In genomic region chr13:23525901-23526300, GRCm38 (mm10) we compare ENCODE assay signal across 8 mouse cellular contexts. TPM values are rescaled to one million over a fixed set of nuclear protein-coding genes. Genes with fewer than 3 reads are reported as not detected.
A peak's percentile ranks its signal among the peaks of the same experiment; 100 is the strongest.
DNase-seq lines count a peak whose midpoint lies in the region; ATAC-seq and TF ChIP-seq lines count a peak whose summit lies in the region.

No protein-coding gene starts in this region.

- no peaks in the 10 kb centered on the region for H3K27me3 ChIP-seq in hindbrain, embryonic 14.5 days (ENCODE audit: control insufficient read depth, insufficient read depth, low read length)
- no peaks in the 10 kb centered on the region for H3K27me3 ChIP-seq in midbrain, postnatal 0 days (ENCODE audit: insufficient read depth, low read length)

- no peak for ATAC-seq in hindbrain, embryonic 14.5 days (ENCODE audit: low FRiP score)
- no peak for ATAC-seq in midbrain, postnatal 0 days (ENCODE audit: low FRiP score)

- WGBS in hindbrain, embryonic 14.5 days, result 2% methylated on average over 10 of the region's 10 CpGs
- 2% methylated on average over 10 of the region's 10 CpGs for WGBS in midbrain, postnatal 0 days

- no peak overlapping the region for H3K9ac ChIP-seq in hindbrain, embryonic 14.5 days
- H3K9ac ChIP-seq in midbrain, postnatal 0 days (replicated peaks; ENCODE audit: low read length, poor library complexity, severe bottlenecking), result no peak overlapping the region

- intact Hi-C loops in left cerebral cortex, adult 2 months (cut with DNase I), result loop anchor here (1.0 kb wide), 1 partner anchor 8 kb away; no protein-coding TSS in a partner anchor
- intact Hi-C loops in left cerebral cortex, postnatal 4 days (cut with DNase I), result loop anchor here (5.0 kb wide), 1 partner anchor 1499 kb away; no protein-coding TSS in a partner anchor
- intact Hi-C loops in left cerebral cortex, postnatal 36 days (cut with DNase I), result no loop called here

- no peak for DNase-seq in left cerebral cortex, adult 2 months (ENCODE audit: extremely low spot score in 1 of 2, low spot score in 2 of 2)
- no peak for DNase-seq in left cerebral cortex, postnatal 4 days
- peak; percentile 59 for DNase-seq in hindbrain, embryonic 14.5 days (ENCODE audit: low spot score)
- DNase-seq in midbrain, postnatal 0 days (ENCODE audit: low spot score), result no peak
- DNase-seq in adrenal gland, adult 8-10 months, result no peak
- no peak for DNase-seq in right cerebral cortex, postnatal 14 days
- DNase-seq in left cerebral cortex, postnatal 36 days (ENCODE audit: low spot score in 2 of 2), result no peak

- H3K27ac ChIP-seq in left cerebral cortex, adult 2 months, result no peak overlapping the region
- H3K27ac ChIP-seq in bone marrow macrophage, adult 2 months (ENCODE audit: insufficient read depth, low read depth, low read length), result no peak overlapping the region
- no peak overlapping the region for H3K27ac ChIP-seq in hindbrain, embryonic 14.5 days
- H3K27ac ChIP-seq in midbrain, postnatal 0 days (ENCODE audit: low read depth, low read length), result no peak overlapping the region

- peak overlapping the region; percentile 63 for H3K4me2 ChIP-seq in hindbrain, embryonic 14.5 days (replicated peaks)
- peak overlapping the region; percentile 54 for H3K4me2 ChIP-seq in midbrain, postnatal 0 days (ENCODE audit: low read depth, low read length, poor library complexity, severe bottlenecking)

- peak overlapping the region; percentile 38 for H3K4me3 ChIP-seq in left cerebral cortex, adult 2 months
- peak overlapping the region; percentile 44 for H3K4me3 ChIP-seq in bone marrow macrophage, adult 2 months (ENCODE audit: insufficient read depth, low read length)
- peak overlapping the region; percentile 44 for H3K4me3 ChIP-seq in hindbrain, embryonic 14.5 days (replicated peaks; ENCODE audit: low read length)
- H3K4me3 ChIP-seq in midbrain, postnatal 0 days (ENCODE audit: low read depth, low read length), result peak overlapping the region; percentile 41

- TF ChIP-seq POLR2A in bone marrow macrophage, adult 2 months (IDR thresholded peaks at IDR 0.05; ENCODE audit: borderline replicate concordance, low read depth, low read length), result no peak

- no peaks in the 10 kb centered on the region for H3K36me3 ChIP-seq in hindbrain, embryonic 14.5 days (replicated peaks; ENCODE audit: control insufficient read depth, insufficient read depth)
- H3K36me3 ChIP-seq in midbrain, postnatal 0 days (ENCODE audit: insufficient read depth, low read length), result no peaks in the 10 kb centered on the region

- TF ChIP-seq CTCF in left cerebral cortex, adult 2 months (IDR thresholded peaks at IDR 0.05), result no peak
- TF ChIP-seq CTCF in bone marrow macrophage, adult 2 months (IDR thresholded peaks at IDR 0.05; ENCODE audit: low read depth, low read length), result no peak
- no peak for TF ChIP-seq CTCF in midbrain, postnatal 0 days (IDR thresholded peaks at IDR 0.05)

- H3K9me3 ChIP-seq in hindbrain, embryonic 14.5 days (ENCODE audit: control insufficient read depth, low read length), result no peaks in the 10 kb centered on the region
- no peaks in the 10 kb centered on the region for H3K9me3 ChIP-seq in midbrain, postnatal 0 days (ENCODE audit: low read length)

- H3K4me1 ChIP-seq in bone marrow macrophage, adult 2 months (ENCODE audit: control insufficient read depth, insufficient read depth, low read length), result peaks cover 10% of the 10 kb centered on the region
- H3K4me1 ChIP-seq in hindbrain, embryonic 14.5 days (replicated peaks; ENCODE audit: control insufficient read depth, insufficient read depth, low read length), result peaks cover 10% of the 10 kb centered on the region
- H3K4me1 ChIP-seq in midbrain, postnatal 0 days (ENCODE audit: insufficient read depth, low read length), result no peaks in the 10 kb centered on the region; the same call in 1 of the 2 replicates

RNA-seq across cellular contexts. Expression of gene Hist1h4h, which starts 4.9 kb away (rescaled TPM):
- total RNA-seq in left cerebral cortex, adult 2 months (2021), result 100 to 1,000 TPM; 289 to 340 TPM
- total RNA-seq in left cerebral cortex, postnatal 4 days (2021), result 100 to 1,000 TPM; 441 to 470 TPM
- 2.5 and 3.1 TPM in 2 replicates for polyA plus RNA-seq in bone marrow macrophage, adult 2 months (2012; ENCODE audit: insufficient read depth, insufficient read length, missing spikeins)
- 3.2 and 3.3 TPM in 2 replicates for polyA plus RNA-seq in hindbrain, embryonic 14.5 days (2014; fragmentation: Nextera tagmentation; extraction: Ambion mirVana)
- total RNA-seq in midbrain, postnatal 0 days (2014; rRNA removed), result 1,176 and 1,474 TPM in 2 replicates
- polyA plus RNA-seq in midbrain, postnatal 0 days (2015; fragmentation: Nextera tagmentation; extraction: Ambion mirVana), result 3.9 and 4.0 TPM in 2 replicates
- total RNA-seq in adrenal gland, adult 8-10 months (2022), result 100 to 1,000 TPM; 381 to 523 (median 406) TPM
- total RNA-seq in left cerebral cortex, postnatal 36 days (2021), result 100 to 1,000 TPM; 319 to 326 TPM

RNA-seq across cellular contexts. Expression of gene Hist1h2af, which starts 7.8 kb away (rescaled TPM):
- total RNA-seq in left cerebral cortex, adult 2 months (2021), result 1 to 10 TPM; 2.4 to 4.4 TPM
- 10 to 100 TPM; 74.6 to 86.0 TPM for total RNA-seq in left cerebral cortex, postnatal 4 days (2021)
- polyA plus RNA-seq in bone marrow macrophage, adult 2 months (2012; ENCODE audit: insufficient read depth, insufficient read length, missing spikeins), result 42.5 and 76.9 TPM in 2 replicates
- 0.81 and 3.3 TPM in 2 replicates for polyA plus RNA-seq in hindbrain, embryonic 14.5 days (2014; fragmentation: Nextera tagmentation; extraction: Ambion mirVana)
- 52.3 and 293 TPM in 2 replicates for total RNA-seq in midbrain, postnatal 0 days (2014; rRNA removed)
- polyA plus RNA-seq in midbrain, postnatal 0 days (2015; fragmentation: Nextera tagmentation; extraction: Ambion mirVana), result 0.54 and 1.5 TPM in 2 replicates
- total RNA-seq in adrenal gland, adult 8-10 months (2022), result 10 to 100 TPM in 3 of 4 experiments, 1 to 10 TPM in 1; 8.2 to 20.8 (median 16.2) TPM
- total RNA-seq in left cerebral cortex, postnatal 36 days (2021), result 1 to 10 TPM; 6.2 to 7.0 TPM

RNA-seq across cellular contexts. Expression of gene Hist1h3g, which starts 9.3 kb away (rescaled TPM):
- 1 to 10 TPM; 2.6 to 5.1 TPM for total RNA-seq in left cerebral cortex, adult 2 months (2021)
- 10 to 100 TPM; 22.0 to 28.6 TPM for total RNA-seq in left cerebral cortex, postnatal 4 days (2021)
- polyA plus RNA-seq in bone marrow macrophage, adult 2 months (2012; ENCODE audit: insufficient read depth, insufficient read length, missing spikeins), result not detected in 2 replicates
- polyA plus RNA-seq in hindbrain, embryonic 14.5 days (2014; fragmentation: Nextera tagmentation; extraction: Ambion mirVana), result 1.2 TPM in 1 of 2 replicates, not detected in the other
- total RNA-seq in midbrain, postnatal 0 days (2014; rRNA removed), result 99.4 and 262 TPM in 2 replicates
- polyA plus RNA-seq in midbrain, postnatal 0 days (2015; fragmentation: Nextera tagmentation; extraction: Ambion mirVana), result not detected in 2 replicates
- total RNA-seq in adrenal gland, adult 8-10 months (2022), result 1 to 10 TPM; 3.2 to 5.6 (median 4.7) TPM
- 1 to 10 TPM; 3.6 to 4.6 TPM for total RNA-seq in left cerebral cortex, postnatal 36 days (2021)

RNA-seq across cellular contexts. Expression of gene Hist1h2bh, which starts 17.3 kb away (rescaled TPM):
- under 1 TPM; 0.61 TPM for total RNA-seq in left cerebral cortex, adult 2 months (2021)
- 1 to 10 TPM; 4.5 to 6.1 TPM for total RNA-seq in left cerebral cortex, postnatal 4 days (2021)
- 0.71 and 0.97 TPM in 2 replicates for polyA plus RNA-seq in bone marrow macrophage, adult 2 months (2012; ENCODE audit: insufficient read depth, insufficient read length, missing spikeins)
- 0.22 TPM in 1 of 2 replicates, not detected in the other for polyA plus RNA-seq in hindbrain, embryonic 14.5 days (2014; fragmentation: Nextera tagmentation; extraction: Ambion mirVana)
- total RNA-seq in midbrain, postnatal 0 days (2014; rRNA removed), result 8.7 and 34.2 TPM in 2 replicates
- 0.16 TPM in 1 of 2 replicates, not detected in the other for polyA plus RNA-seq in midbrain, postnatal 0 days (2015; fragmentation: Nextera tagmentation; extraction: Ambion mirVana)
- total RNA-seq in adrenal gland, adult 8-10 months (2022), result 1 to 10 TPM; 2.2 to 3.4 (median 2.9) TPM
- total RNA-seq in left cerebral cortex, postnatal 36 days (2021), result 1 to 10 TPM in 1 of 2 experiments, under 1 TPM in 1; 0.79 to 1.2 TPM

RNA-seq across cellular contexts. Expression of gene Hist1h3f, which starts 18.0 kb away (rescaled TPM):
- total RNA-seq in left cerebral cortex, adult 2 months (2021), result 10 to 100 TPM; 12.9 to 15.5 TPM
- total RNA-seq in left cerebral cortex, postnatal 4 days (2021), result 10 to 100 TPM; 42.2 to 44.0 TPM
- 0.80 TPM in 1 of 2 replicates, not detected in the other for polyA plus RNA-seq in bone marrow macrophage, adult 2 months (2012; ENCODE audit: insufficient read depth, insufficient read length, missing spikeins)
- polyA plus RNA-seq in hindbrain, embryonic 14.5 days (2014; fragmentation: Nextera tagmentation; extraction: Ambion mirVana), result 0.28 and 0.29 TPM in 2 replicates
- total RNA-seq in midbrain, postnatal 0 days (2014; rRNA removed), result 154 and 239 TPM in 2 replicates
- polyA plus RNA-seq in midbrain, postnatal 0 days (2015; fragmentation: Nextera tagmentation; extraction: Ambion mirVana), result 0.21 and 0.23 TPM in 2 replicates
- 10 to 100 TPM; 16.8 to 22.6 (median 20.7) TPM for total RNA-seq in adrenal gland, adult 8-10 months (2022)
- total RNA-seq in left cerebral cortex, postnatal 36 days (2021), result 10 to 100 TPM; 17.9 to 18.2 TPM
